Mouse (Mus musculus): ENCODE measurements around the gene Nr6a1.

- TF ChIP-seq POLR2A (IDR thresholded peaks at IDR 0.05; ENCODE audit: borderline replicate concordance, control insufficient read depth, low read depth, low read length) (no peak), CTCF (IDR thresholded peaks at IDR 0.05; ENCODE audit: control insufficient read depth, insufficient read depth, low read length) (no peak)
Observed at GRCm38 (mm10) chr2:38817487-38817886, 110.0 kb downstream of the Nr6a1 start.
